Mouse (Mus musculus): ENCODE data around the gene Rundc3a.
"Not testable (repeated sequence)": the region's sequence is repeated elsewhere in the genome, so short reads cannot be mapped to it uniquely, and the experiment has no call there.

Rundc3a gene

DNA sequence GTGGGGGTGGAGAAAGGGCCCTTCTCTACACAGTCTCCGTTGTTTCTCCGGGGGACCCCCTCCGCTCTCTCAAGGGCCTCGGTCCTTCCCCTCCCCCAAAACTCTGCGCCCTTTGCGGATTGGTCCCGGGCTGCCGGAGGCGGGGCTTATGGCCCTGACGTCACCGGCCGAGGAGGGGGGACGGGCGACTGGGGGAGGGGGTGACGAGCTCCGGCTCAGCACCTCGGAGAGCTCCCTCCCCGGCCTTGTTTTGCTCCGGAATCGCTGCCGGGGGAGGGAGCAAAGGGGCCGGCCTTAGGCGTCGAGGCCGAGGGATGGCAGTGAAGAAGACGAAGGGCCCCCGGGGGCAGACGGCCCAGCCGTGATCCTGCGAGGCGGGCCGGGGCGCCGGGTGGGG is at the start of gene Rundc3a:
TSS of gene Rundc3a (plus strand) at position 166 of the 397 bp plus-strand sequence.
- peak; percentile 61 for DNase-seq (ENCODE audit: low read depth)

DNA sequence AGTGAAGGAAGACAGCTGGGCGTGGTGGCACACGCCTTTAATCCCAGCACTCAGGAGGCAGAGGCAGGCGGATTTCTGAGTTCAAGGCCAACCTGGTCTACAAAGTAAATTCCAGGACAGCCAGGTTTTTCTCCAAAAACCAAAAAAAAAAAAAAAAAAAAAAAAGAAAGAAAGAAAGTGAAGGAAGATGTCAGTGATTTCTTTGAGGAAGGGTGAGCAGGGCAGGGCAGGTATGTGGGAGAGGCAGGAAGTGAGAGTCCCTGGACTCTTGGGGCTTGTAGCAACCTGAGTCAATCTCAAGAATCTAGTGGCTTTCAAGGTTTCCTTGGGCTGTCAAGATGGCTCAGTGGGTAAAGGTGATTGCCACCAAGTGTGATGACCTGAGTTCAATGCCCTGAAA is 48.7 kb upstream of the Rundc3a start:
- DNase-seq (ENCODE audit: low read depth), result no peak

DNA sequence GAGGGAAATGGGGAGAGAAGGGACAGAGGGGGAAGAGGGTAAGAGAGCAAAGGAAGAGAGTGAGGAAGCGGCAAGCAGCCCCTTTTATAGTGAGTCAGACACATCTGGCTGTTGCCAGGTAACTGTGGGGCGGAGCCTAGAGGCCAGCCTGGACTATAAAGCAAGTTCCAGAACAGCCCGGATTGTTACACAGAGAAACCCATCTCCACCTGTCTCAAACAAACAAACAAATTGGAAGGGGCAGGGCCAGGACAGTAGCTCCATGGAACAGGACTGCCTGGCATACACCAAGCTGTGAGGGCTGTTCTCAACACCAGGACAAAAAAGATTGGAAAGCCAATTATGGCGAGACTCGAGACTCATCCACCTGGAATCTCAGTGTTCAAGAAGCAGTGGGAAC is 46.3 kb upstream of the Rundc3a start:
- no peak for DNase-seq (ENCODE audit: low read depth)

DNA sequence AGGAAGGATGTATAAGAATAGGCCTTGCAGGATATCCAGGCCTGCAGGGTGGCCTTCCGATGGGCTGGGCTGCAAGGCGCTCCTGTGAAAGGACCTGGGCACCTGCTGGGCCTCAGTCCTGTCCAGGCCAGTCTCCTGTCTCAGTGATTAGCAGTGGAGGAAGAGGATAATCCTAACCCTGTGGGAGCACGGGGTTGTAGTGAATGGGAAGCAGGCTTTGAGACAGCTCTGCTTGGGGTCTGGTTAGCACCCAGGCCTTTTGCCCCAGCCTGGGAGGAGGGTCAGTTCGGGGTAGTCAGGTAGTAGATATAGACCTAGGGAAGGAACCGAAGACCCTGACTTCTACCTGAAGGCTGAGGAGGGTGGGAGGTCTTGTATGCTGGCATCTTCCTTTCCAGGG is 45.5 kb upstream of the Rundc3a start:
- no peak for DNase-seq (ENCODE audit: low read depth)

DNA sequence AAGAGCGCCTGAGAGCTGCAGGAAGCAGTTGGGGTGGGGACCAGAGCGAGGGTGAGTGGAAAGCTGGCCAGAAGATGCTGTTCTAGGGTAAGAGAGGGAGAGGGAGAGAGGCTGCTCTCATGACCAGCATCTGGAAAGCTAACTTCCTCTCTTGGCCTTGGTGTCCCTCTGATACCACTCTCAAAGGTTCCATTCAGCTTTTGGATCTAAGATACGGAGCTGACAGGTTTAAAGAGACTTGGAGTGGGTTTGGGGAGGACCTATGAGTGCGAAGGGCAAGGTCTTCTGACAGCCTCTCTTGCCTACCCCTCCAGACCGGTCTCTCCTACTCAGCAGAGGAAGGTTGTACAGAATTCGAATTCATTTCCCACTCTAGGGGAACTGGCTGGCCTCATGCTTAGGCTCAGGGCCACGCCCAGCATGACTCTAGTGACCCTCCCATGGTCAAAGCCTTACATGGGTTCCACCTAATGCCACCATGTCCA is 45.1 kb upstream of the Rundc3a start:
- no peak for DNase-seq (ENCODE audit: low read depth)

DNA sequence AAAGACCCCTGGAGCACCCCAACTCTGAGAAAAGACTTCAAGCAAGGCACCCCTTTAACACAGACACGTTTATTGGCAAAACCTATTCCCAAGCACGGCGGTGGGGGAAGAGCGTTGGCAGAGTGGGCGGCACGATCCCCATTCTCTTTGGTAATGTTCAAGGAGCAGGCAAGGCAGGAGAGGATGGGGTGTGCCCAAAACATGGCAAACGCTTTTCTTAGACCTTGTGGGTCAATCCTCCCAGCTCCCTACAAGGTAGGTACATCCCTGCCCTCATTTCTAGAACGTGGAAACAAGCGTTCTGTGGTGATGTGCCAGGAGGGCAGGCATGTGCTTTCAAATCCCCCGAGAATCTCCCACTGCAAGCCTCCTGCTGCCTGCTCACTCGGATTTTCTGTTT is 44.4 kb upstream of the Rundc3a start:
- DNase-seq (ENCODE audit: low read depth), result no peak

DNA sequence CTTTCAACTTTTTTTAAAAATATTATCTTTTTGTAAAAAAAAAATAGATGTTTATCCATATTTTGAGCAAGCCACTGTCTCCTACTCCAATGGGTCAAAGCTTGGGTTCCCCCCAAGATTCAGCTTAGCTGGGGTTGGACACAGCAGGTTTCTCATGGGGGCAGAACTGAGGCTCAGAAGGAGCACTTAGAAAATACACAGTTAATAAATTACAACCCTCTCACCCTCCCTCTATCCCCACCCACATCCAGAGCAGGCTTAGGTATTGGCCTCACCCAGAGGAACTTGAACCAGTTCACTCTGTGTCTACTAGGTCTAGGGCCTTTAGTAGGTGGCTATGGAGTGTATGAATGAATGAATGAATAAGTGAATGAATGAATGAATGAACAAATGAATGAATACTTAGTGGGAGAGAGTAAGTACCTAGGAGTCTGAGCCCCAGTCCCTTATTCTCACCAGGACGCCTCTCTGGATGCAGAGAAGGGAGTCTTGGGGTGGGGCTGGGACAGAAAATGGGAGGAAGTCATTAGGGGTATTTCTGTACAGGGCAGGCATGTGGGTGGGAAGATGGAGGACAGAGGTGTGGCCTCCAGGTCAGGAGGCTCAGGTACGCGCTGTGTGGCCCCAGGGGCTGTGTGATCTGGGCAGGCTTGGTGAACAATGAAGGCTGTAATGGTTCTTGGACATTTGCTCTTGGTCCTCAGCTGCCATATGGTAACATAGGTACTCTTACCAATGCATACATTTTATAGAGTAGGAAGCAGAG is 43.8 kb upstream of the Rundc3a start:
- DNase-seq (ENCODE audit: low read depth), result no peak

DNA sequence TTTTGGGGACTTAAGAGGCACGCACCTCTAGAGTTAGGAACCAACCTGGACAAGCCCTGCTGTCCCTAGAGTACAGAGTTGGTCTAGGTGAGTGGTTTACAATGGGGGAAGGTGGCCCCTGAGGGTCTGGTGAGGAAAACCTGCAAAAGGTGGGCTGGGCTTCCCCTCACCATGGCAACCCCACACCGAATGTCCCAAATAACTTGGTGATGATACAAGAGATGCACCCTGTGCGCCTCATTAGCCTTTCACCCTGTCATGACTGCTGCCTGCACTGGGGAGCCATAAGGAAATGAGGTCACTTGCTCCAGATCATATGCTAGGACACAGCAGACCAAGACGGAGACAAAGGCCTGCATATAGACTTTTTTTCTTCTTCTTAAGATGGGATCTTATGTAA is 42.8 kb upstream of the Rundc3a start:
- DNase-seq (ENCODE audit: low read depth), result no peak

DNA sequence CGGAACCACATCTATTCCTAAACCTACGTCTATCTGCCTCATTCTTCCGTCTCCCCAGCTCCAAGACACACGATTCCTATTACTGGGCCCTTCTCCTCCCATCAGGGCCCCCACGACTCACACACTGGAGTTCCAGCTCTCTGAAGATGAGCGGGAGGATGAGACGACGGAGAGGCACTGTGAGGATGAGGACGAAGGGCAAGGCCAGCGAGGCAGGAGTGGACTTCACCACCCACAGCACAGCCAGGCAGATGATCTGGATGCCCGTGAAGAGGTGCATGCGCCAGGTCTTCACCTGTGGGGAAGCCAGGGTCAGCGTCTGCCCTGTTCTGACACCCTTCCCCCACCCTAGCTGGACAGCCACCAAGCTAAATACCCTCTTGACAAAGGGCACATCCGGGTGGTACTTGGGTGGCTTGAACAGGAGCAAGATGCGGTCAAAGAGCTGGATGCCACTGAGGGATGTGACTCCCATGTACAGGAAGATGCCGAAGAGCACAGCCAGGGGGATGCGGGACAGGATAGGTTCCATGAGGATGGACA is 42.2 kb upstream of the Rundc3a start:
- no peak for DNase-seq (ENCODE audit: low read depth)

DNA sequence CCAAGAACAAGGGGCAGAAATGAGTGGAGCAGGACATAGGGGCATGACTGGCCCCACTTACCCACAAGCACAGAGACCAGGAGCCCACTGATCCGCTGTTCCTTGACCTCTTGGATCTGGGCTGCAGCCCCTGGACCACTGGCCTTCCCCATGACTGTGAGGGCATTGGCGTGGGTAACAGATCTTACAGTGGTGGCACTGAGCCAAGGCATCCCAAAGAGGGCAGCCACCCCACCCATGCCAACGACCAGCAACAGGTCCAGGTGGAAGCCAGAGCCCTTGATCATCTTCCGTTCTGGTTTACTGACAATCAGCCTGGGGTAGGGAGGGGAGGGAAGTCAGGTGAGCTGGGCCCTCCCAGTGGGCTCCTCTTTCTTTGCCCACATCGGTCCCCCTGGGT is 40.8 kb upstream of the Rundc3a start:
- DNase-seq (ENCODE audit: low read depth), result no peak

DNA sequence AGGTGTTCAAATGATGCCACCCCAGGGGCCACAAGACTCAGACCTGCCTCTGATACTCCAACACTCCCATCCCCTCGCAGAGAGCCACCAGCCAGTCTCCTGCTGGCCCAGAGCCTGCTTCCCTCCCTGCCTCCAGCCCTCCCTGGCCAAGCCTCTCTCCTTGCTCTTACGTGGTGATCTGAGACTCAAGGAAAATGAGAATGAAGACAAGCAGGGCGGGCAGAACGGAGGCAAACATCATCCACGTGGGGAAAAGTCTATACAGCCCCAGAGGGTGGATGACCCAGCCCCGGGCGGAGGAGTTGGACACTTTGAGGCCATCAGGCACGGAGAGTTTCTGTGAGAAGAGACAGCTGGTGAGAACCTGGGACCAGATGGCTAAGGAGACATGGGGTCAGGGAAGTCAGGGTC is 40.2 kb upstream of the Rundc3a start:
- DNase-seq (ENCODE audit: low read depth), result no peak

DNA sequence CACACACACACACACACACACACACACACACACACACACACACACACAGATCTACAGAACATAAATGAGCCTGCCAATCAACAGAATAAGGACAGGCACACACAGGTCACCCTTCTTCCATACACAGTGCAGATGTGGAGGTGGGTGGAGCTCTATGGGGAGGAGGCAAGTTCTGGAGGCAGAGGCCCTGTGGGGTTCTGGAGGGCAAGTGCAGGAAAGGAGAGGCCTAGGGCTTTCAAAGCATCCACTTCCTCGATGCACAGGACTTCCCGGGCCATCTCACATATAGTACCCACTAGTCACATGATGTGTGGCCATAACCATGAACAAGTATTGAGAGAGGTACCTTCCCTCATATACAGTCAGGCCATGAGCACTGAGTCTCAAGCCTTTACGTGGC is 37.7 kb upstream of the Rundc3a start:
- no peak for DNase-seq (ENCODE audit: low read depth)

DNA sequence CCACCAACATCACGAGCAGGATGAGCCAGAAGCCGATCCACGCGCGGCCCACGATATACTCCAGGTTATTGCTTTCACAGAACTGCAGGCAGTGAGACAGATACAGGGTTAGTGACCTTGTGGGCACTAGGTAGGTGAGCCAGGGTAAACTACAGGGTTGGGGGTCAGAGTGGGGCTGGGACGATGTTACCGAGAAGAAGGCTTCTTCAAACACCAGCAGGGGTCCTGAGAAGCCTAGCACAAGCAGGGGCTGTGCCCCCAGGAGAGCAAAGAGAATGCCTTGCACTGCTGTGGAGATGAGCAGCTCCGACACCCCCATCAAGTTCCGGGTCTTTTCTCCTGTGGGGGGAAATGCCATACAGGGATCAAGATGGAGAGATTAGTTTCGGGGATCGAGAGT is 37.0 kb upstream of the Rundc3a start:
- no peak for DNase-seq (ENCODE audit: low read depth)

DNA sequence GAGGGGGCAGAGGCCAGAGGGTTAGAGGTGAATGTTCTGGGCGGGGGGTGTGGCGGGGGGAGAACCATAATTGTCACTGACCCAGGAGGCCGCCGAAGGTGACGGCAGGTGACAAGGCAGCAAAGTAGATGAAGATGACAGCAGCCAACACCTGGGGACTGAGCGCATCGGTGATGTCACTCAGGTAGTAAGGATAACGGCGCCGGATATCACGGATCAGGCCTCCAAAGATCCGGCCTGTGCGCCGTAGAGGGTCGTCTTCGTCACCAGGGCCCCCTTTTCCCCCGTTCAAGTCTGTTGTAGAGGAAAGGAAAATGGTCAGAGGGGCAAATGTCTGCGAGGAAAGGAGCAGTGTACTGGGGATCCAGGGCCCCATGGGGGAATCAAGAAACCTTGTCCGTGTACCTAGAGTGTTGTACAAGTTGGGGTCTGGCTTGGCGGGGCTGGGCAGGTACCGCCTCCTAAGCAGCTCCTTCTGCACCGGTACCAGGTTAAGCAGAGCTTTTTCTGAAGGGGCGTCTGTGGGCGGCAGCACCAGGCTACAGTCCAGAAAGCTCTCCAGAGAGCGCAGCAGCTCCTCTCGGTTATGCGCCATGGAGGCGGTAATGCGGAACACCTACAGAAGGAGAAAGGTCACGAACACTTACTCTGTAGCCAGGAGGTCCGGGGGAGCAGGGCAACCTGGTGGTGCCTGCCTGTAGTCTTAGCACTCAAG is 36.4 kb upstream of the Rundc3a start:
- DNase-seq (ENCODE audit: low read depth), result no peak

DNA sequence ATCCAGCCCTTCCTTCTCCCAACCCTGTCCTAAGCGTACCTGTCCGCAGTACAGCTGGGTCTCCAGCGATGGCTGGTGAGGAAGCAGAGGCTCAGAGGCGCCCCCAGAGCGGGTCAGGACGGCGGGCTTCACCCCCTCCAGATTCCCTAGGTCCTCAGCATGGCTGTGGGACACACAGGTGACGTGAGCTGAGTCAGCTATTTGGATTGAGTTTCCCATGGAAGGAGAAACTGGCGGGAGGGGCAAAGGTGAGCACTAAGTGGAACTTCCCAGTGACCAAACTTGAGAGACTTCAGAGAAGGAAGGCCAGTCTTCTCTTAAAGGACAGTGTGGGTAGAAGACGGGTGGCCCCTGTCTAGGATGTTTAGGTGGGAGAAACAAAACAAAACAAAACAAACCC is 34.8 kb upstream of the Rundc3a start:
- no peak for DNase-seq (ENCODE audit: low read depth)

DNA sequence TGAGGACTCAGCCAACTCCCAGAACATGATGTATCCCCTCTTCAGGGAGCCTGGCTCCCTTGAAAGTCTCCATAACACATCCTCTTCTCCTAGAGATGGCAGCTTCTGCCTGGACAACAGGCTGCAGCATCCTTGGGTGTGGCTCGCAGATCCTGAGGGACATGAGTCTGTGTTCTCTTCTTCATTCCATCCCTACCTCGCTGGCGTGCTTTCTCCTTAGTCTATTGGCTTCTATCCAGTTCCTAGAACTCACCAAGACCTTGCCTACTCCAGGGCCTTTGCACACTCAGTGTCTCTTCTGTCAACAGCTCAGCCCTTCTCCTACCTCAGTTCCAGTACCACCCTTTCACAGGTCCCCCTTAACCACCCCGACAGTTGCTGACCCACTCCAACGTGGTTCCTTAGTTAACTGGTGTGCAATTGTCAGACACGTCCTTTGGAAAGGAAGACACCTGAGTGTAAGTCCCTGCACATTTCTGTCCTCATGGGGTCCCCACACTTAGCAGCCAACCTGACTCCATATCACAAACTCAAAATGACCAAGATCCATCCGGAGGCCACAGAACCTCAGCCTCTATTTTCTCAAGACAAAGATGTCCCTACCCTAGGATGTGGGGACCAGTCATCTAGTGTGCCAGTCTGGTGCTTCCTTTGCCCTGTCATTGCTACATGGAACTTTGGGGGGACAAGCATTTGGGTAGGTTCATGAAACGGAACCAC is 31.3 kb upstream of the Rundc3a start:
- no peak for DNase-seq (ENCODE audit: low read depth)

DNA sequence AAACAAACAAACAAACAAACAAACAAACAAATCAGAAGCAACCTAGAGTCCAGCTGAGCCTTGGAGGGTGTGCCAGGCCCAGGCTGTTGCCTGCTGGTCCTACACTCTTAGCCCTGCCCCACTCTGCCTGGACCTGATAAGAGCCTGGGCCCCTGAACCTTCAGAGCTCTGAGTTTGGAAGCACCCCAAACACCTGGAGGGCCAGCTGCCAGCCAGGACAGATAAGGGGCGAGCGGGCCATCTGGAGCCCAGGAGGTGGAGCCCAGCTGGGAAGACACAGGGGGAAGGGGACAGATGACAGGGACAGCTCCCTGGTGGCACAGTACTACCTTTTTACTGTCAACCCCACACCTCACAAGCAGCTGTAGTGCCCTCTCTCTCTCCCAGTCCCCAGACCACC is 29.6 kb upstream of the Rundc3a start:
- DNase-seq (ENCODE audit: low read depth), result peak; percentile 35

DNA sequence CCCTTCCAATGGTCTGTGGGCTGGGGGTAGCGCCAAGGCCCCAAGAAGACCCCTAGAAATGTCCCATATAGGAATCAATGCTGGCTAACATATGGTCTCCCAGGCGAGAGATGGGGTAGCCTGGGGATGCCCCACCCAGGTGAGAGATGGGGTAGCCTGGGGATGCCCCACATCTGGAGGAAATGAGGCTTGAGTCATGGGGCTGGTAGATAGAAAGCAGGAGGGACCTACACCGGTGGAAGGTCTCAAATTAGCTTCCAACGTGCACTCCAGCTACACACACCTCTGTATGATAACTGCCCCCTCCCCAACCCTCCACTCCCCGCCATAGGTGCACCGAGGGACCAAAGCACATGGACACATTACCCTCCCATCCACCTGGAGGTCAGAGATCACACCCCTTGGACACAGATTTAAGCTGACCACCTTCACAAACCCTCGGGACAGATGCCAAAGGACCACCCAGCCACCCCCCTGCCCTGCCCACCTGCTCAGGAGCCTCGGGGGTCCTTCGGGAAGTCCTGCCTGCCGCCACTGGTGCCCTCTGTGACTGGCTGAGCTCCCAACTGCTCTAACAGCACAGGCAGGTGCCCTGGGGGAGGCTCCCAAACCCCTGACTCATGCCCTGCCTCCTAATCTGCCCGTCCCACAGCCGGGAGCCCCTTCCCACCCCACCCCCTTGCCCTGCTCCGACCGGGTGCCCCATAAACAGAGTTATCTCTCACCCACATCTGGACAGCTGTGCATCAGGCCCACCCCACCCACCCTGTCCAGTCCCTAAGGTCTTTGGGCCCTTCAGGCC is 28.4 kb upstream of the Rundc3a start:
- DNase-seq (ENCODE audit: low read depth), result no peak

DNA sequence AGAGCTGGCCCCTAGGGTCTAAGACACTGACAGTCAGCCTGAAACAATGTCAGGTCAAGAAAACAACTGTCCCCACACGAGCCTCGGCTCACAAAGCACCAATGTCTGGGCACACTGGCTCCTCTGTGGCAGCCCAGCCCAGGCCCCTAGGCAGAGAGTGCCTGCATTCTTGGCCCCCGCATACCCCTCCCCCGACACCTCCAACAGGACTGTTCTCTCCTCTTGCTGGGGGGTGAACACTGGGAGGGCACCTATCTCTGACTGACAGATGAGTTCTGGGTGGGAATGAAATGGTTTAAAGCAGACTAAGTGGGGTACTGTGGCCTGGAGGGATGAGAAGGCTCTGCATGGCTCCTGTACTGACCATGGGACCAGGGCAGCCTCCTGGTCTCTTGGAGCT is 27.5 kb upstream of the Rundc3a start:
- no peak for DNase-seq (ENCODE audit: low read depth)

DNA sequence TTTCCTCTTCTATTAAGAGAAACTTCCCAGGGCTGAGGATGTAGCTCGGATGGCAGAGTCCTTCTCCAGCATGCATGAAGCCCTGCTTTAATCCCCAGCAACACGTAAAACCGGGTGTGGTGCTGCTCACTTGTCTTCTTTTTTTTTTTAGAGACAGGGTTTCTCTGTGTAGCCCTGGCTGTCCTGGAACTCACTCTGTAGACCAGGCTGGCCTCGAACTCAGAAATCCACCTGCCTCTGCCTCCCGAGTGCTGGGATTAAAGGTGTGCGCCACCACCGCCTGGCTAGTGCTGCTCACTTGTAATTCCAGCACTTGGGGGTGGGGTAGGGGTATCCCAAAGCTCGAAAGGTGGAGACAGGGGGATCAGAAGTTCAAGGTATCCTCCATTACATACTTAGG is 27.1 kb upstream of the Rundc3a start, which contains the start of gene Slc4a1:
TSS of gene Slc4a1 (minus strand) at position 101 of the 400 bp plus-strand sequence.
- DNase-seq (ENCODE audit: low read depth), result not testable (repeated sequence)

DNA sequence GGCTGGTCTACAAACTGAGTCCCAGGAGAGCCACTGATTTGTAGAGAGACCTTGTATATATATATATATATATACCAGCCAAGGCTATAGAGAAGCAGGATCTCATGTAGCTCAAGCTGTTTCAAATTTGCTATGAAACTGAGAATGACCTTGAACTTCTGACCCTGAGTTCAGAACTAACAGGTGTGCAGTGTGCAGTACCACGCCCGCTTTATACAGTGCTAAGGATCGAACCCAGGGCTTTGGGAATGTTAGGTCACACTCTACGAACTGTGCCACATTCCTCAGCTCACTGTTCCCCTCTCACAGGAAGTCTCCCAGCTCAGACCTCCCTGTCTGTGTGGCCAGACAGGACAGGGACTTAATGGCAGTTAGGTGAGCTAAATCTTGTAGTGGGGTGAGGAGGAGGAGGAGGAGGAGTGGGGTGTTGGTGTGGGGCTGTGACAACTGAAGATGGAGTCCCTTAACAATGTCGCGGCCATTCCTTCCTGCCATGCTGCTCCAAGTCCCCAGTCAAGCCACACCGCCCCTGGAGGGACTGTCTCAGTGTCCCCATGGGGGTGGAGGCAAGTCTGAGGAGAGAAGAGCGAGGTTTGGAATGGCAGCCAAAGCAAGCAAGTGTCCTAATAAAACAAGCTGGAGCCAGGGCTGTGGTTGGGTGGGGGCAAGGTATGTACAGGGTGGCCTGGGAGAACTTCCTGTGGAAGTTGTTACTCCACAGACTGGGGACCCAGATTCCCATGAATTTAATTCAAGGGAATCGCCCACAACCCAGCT is 25.5 kb upstream of the Rundc3a start:
- DNase-seq (ENCODE audit: low read depth), result no peak
